Mouse (Mus musculus): ENCODE results near the gene Helz. TPM values are rescaled to one million over a fixed set of nuclear protein-coding genes. Genes with fewer than 3 reads are reported as not detected.
"Not testable (repeated sequence)": the region's sequence is repeated elsewhere in the genome, so short reads cannot be mapped to it uniquely, and the experiment has no call there.

Helz gene
- total RNA-seq, 2 experiments from 2014 or later = 16.2 to 21.1 TPM

DNA sequence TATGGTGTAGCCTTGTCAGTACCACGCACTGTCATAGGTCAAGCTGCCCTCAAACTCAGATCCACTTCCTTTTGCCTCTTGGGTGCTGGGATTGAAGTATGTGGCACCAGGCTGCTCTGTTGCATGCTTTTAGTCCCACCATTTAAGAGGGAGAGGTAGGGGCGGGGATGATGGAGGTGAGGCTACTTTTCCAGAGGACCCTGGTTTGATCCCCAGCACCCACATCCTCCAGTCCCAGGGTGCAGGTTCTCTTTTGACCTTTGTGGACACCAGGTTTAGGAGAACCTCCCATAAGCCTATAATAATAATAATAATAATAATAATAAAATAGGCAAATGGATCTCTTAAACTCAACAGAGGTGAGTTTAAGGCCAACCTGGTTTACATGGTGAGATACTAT, 23.6 kb downstream of the Helz start:
- no peak overlapping the region for H3K4me3 ChIP-seq
- intact Hi-C loops (cut with DNase I) = no loop called here
- no peak overlapping the region for H3K27ac ChIP-seq
- no peak for DNase-seq
- TF ChIP-seq CTCF (IDR thresholded peaks at IDR 0.05) = no peak

DNA sequence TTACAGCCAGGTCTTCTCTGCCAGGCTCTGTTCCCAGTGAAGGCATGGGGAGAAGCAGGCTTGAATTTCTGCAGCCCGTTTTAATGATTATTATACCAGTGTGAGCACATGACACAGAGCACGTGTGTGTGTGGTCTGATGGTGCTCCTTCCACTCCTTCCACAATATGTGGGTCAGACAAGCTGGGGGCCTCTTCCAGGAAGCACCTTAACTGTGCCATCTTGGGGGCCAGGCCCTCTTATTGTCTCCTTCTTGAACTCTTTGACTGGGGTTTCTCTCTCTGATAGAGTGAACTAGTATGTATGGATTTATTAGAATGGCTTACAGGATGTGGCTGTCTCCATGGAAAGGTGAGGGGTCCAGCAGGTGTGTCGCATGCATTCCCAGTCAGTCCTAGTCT, 24.8 kb downstream of the Helz start:
- intact Hi-C loops (cut with DNase I) = no loop called here
- no peak for TF ChIP-seq CTCF (IDR thresholded peaks at IDR 0.05)
- no peak overlapping the region for H3K4me3 ChIP-seq
- H3K27ac ChIP-seq = no peak overlapping the region
- peak; percentile 35 for DNase-seq

DNA sequence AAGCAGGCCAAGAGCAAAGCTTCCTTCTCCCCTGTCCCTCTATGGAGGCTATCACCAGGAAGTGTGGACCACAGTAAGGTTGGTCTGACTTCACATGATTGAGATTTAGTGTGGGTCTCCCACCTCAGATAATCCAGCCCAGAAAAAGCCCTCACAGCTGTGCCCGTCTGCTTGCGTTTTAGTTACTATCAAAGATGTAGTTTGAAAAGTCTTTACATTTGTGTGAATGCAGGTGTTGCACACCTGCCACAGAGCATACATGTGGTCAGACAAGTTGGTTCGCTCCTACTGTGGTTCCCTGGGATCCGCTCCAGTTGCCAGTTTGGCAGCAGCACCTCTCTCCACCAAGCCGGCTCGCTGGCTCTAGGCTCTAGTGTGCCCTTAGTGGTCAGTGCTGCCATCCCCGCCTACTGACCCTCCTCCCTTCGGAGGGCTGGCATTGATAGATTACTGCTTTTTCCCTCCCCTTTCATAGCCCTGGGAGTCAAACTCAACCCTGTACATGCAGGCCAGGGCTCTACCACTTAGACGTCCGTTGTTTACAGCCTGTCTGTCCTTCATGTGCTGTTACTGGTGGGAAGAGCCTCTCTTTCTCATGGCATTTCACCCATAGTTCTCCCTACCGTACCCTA, 25.4 kb downstream of the Helz start:
- DNase-seq = peak; percentile 58

DNA sequence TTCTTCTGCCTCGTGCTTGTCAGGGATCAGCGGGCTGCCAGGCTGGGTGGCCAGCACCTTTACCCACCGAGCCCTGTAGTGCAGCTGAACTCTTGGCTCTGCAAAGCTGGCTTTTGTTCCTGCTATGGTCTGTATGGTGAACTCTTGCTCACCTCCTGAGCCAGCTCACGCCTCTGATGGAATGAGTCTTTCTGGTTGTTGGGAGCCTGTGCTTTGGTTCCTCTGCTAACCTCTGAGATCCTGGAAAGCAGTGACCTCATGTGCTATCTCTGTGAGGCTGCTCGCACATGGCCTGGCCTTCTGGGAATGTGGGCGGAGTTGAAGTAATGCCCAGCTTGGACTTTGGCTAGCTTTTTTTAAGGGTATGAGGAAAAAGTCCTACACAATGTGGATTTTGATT, 26.1 kb downstream of the Helz start:
- Histone ChIP-seq H3K27ac (no peak overlapping the region; the same call in 1 of the 2 replicates), H3K4me3 (no peak overlapping the region)
- peak; percentile 74 for DNase-seq
- TF ChIP-seq CTCF (IDR thresholded peaks at IDR 0.05) = no peak
- intact Hi-C loops (cut with DNase I) = no loop called here

More for the DNA sequence above, 25.4 kb downstream of the Helz start:
- intact Hi-C loops (cut with DNase I) = no loop called here
- Histone ChIP-seq H3K27ac (no peak overlapping the region; the same call in 1 of the 2 replicates), H3K4me3 (no peak overlapping the region)
- no peak for TF ChIP-seq CTCF (IDR thresholded peaks at IDR 0.05)

DNA sequence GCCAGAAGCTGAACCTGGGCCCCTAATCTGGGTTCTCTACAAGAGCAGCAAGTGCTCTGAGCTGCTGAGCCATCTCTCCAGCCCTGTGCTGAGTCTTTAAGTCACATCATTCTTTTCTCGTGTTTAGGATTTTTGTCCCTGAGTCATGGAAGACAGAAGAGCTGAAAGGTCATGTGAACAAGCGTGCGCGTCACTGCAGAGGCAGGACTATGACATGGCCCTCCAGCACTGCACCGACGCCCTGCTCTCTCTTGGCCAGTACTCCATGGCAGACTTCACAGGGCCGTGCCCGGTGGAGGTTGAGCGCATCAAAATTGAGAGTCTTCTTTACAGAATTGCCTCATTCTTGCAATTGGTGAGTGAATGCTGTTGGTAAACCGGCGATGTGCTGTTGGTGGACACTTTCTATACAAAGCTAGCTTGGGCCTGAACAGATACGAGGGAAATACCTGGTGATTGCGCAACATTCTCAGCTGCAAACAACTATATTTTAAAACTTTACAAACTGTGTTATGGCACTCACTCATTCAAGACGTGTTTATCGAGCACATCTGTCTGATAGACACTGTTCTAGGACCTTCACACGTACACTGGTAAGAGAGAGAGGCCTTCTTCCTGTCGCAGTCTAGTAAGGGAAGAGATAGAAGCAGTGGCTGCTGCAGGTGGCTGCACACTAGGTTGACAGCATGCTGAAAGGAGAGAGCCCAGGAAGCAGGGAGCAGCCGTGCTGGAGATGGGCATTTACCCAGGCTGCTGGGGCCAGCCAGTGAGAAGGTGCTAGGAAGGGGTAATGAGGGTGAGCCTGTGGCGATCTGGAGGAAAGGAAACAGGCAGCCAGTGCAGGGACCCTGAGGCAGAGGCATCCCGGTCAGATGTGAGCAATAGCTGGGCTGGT, 27.3 kb downstream of the Helz start:
- no peak for DNase-seq
- intact Hi-C loops (cut with DNase I) = no loop called here
- no peak for TF ChIP-seq CTCF (IDR thresholded peaks at IDR 0.05)
- Histone ChIP-seq H3K4me3 (no peak overlapping the region), H3K27ac (no peak overlapping the region)

- no peak overlapping the region for H3K27ac ChIP-seq
- DNase-seq = no peak
- no peak overlapping the region for H3K4me3 ChIP-seq
- intact Hi-C loops (cut with DNase I) = no loop called here
- no peak for TF ChIP-seq CTCF (IDR thresholded peaks at IDR 0.05)
Observed at GRCm38 (mm10) chr11:107576186-107576585, 28.5 kb downstream of the Helz start.

- no peak for DNase-seq
- H3K4me3 ChIP-seq = no peak overlapping the region
- TF ChIP-seq CTCF (IDR thresholded peaks at IDR 0.05) = no peak
- H3K27ac ChIP-seq = no peak overlapping the region
- intact Hi-C loops (cut with DNase I) = no loop called here
Observed at GRCm38 (mm10) chr11:107577400-107577799, 29.7 kb downstream of the Helz start.

- intact Hi-C loops (cut with DNase I) = no loop called here
- no peak for TF ChIP-seq CTCF (IDR thresholded peaks at IDR 0.05)
- no peak for DNase-seq
- no peak overlapping the region for H3K4me3 ChIP-seq
- H3K27ac ChIP-seq = peak overlapping the region; percentile 24; the same call in 1 of the 2 replicates
Observed at GRCm38 (mm10) chr11:107578226-107578625, 30.5 kb downstream of the Helz start.

- no peak for DNase-seq
- Histone ChIP-seq H3K4me3 (no peak overlapping the region), H3K27ac (no peak overlapping the region)
- no peak for TF ChIP-seq CTCF (IDR thresholded peaks at IDR 0.05)
- intact Hi-C loops (cut with DNase I) = no loop called here
Observed at GRCm38 (mm10) chr11:107580786-107581185, 33.1 kb downstream of the Helz start.

- DNase-seq = no peak
- intact Hi-C loops (cut with DNase I) = no loop called here
Observed at GRCm38 (mm10) chr11:107584660-107585451, 37.1 kb downstream of the Helz start.

GRCm38 (mm10) chr11:107586129-107586528, 38.4 kb downstream of the Helz start:
- DNase-seq; H3K4me3 ChIP-seq; H3K27ac ChIP-seq; intact Hi-C loops (cut with DNase I): not testable (repeated sequence)

More at GRCm38 (mm10) chr11:107584660-107585451, 37.1 kb downstream of the Helz start:
- H3K27ac ChIP-seq = no peak overlapping the region
- no peak for TF ChIP-seq CTCF (IDR thresholded peaks at IDR 0.05)
- H3K4me3 ChIP-seq = no peak overlapping the region

GRCm38 (mm10) chr11:107587141-107587540, 39.4 kb downstream of the Helz start:
- Histone ChIP-seq H3K4me3 (no peak overlapping the region), H3K27ac (peak overlapping the region; percentile 51)
- DNase-seq = peak; percentile 24
- intact Hi-C loops (cut with DNase I) = no loop called here
- TF ChIP-seq CTCF (IDR thresholded peaks at IDR 0.05) = no peak

Data from gastrocnemius, adult 2 months (tissue).